Mouse (Mus musculus): ENCODE results near the gene Hist1h1d.

The Hist1h1d gene

DNA sequence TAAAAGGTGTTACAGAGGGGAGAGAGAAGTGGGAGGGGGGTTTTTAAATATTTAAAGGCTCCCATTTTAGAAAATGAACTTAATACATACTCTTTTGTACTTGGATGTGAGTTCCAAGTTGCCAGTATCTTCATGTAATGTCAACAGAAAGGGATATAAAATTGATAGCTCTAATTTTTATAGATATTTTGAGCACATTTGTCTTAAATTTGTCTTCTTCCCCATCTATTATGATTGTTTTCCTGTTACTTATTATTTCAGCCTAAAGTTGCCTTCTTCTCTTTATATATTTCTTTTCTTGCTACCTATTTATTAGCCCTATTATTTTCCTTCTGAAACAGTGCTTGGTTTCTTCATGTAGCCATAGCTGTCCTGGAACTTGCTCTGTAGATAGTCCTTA is at the start of gene Hist1h1d:
Hist1h1d (plus strand) TSS at position 301 of the 400 bp plus-strand sequence.
- DNase-seq (ENCODE audit: low read depth, low spot score): no peak

DNA sequence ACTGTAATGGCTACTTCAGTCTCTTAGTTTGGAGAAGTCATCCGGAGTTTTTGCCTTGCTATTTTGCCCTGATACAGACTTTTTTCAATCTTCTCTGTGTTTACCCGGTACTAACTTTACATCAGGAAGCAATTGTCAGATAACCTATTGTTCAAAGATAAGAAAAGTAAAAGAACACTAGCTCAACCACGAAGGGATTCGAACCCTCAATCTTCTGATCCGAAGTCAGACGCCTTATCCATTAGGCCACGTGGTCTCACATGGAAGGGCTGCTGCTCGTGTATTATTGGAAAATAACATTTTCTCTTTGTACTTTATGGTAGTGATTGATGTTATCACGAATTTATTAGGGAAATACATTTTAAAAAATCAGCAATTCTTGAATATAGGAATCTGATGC is 49.3 kb upstream of the Hist1h1d start:
- DNase-seq (ENCODE audit: low read depth, low spot score): peak; percentile 88

DNA sequence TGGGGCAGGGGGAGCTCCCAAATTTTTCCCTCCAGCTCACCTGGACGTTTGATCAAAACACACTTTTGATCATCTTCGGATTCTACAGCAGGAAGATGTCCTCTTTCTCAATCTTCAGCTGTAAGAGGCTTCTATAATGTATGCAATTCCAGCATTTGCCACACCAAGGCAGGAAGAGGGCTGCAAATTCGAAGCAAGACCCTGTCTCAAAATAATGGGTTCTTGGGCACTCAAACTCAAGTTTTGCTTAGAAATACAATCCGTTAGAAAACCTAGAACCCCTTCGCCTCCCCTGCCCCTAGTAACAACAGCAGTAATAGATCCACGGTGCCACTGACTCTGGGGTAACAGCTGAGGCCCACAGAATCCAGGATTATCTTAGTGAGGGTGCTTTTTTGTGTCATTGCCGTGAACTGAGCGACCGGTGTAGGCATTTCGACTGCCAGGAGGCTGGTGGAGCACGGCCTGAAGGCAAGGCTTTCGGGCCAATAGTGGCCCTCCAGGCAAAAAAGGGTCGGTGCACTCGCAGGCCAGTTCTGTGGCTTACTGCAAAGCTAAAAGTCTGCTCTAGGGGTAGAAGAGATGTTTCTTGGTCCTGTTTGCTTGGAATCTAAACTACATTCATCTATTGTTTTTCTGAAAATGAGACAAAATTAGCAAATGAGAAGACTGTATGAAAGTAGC is 47.3 kb upstream of the Hist1h1d start:
- peak; percentile 76 for DNase-seq (ENCODE audit: low read depth, low spot score)

DNA sequence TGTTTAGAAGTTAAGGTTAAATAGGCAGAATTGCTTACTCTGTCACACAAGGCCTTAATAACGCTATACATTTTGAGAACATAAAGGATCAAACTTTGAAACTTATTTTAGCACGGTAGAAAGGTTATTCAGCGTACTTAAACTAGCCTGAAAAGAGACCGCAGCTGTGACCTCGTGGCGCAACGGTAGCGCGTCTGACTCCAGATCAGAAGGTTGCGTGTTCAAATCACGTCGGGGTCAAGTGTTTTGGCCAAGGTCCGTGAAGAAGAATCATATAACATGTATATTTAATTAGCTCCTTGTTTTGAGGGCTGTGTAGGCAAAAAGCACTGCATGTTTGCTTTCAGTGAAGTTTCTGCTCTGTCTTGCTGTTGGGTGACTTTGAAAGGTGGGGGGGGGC is 46.7 kb upstream of the Hist1h1d start:
- DNase-seq (ENCODE audit: low read depth, low spot score): peak; percentile 83

DNA sequence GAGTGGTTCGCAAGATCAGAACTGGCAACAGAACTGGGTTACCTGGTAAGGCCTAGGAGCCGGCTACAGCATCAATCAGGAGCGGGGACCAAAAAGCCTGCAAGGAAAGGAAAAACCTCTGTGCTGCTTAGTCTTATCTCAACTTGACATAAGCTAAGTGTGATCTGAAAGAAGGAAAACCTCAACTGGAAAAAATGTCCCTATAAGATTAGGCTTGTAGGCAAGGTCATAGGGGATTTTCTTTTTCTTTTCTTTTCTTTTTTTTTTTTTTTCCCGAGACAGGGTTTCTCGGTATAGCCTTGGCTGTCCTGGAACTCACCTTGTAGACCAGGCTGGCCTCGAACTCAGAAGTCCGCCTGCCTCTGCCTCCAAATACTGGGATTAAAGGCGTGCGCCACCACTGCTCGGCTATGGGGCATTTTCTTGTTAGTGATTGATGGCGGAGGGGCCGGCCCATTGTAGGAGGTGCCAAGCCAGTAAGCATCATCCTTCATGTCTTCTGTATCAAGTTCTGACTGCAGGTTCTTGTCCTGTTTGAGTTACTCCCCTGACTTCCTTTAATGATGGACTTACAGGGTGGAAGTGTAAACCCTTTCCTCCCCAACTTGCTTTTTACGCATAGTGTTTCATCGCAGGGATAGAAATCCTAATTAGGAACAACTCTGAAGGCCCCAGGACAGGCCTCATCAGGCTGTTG is 46.1 kb upstream of the Hist1h1d start:
- peak; percentile 96 for DNase-seq (ENCODE audit: low read depth, low spot score)

DNA sequence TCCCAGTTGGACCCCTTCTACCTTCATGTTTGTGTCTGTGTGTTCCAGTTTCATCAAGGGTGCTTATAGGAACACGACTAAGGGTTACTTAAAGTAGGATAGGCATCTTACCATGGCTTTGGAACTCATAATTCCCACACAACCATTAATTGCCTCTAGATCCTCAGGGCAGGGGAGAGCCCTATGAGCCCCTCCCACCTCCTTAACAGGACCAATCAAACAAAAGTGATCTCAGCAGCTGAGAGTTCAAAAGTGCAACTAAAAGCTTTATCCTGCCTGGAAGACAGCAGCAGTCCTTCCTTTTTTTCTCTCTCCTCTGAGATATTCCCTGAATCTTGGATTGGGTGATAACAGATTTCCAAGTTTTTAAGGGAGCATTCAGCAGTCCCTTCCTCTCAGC is 42.9 kb upstream of the Hist1h1d start:
- peak; percentile 74 for DNase-seq (ENCODE audit: low read depth, low spot score)

DNA sequence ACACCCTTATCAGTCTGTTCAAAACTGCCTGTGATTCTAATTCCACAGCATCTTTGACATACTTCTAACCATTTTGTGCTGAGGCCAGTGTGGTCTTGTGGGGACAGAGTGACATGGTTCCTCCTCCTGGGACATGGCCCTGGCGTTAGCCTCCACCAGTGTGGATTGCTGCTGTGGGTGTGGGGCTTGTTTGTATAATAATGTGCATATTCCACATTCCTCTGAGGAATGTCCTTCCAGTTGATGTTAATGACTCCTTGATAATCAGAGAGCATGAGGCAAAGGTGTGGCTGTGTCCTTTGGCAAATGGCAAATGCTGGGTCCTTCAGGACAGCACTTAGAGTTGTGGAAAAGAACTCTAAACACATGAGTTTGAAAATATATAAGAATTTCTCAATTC is 39.5 kb upstream of the Hist1h1d start:
- DNase-seq (ENCODE audit: low read depth, low spot score): peak; percentile 88

DNA sequence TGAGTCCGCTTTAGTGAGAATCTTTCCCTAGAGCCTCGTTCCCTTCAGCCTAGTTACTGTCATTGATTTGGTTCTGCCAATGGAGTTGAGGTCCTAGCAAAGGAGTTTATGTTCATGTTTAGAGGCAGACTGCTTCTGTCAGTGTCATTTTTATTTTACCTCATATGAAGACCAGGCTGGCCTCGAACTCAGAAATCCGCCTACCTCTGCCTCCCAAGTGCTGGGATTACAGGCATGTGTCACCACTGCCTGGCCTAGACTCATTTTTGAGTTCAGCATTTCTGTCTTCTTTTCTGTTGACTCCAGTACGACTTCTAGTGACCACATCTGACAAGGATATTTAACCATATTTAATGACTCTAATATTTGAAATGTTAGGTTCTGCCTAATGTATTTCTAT is 37.8 kb upstream of the Hist1h1d start:
- peak; percentile 80 for DNase-seq (ENCODE audit: low read depth, low spot score)

DNA sequence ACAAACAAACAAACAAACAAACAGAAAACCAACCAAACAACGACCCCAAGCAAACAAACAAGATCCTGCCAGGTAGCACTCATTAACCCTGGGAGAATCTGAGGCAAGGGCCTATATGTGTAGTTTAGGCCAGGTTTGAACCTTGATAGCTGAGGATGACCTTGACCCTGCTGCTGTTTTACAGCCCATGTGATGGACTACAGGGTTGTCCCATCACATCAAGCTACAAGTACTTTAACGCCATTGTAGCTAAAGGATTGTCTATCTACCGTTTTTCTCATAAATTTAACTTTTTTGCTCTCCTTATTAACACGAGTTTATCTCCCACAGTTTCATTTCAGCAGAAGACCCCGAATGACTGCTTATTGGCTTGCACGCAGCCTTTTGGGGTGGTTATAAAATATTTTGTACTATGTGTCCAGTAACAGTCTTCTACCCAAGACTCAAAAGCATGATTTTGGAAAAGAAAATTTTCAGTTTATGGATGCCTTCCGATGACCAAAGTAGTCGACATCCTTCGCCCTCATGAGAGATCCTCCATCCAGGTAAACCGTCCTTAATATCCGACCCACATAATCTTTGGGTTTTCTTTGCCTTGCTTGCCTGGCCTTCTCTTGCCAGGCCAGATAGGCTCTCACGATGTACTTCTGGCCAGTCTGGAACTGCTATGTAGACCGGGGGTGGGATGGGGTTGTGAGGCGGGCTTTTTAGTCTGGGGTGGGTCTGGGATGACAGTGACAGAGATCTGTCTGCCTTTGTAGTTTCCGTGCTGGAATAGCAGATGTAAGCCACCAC is 37.0 kb upstream of the Hist1h1d start:
- DNase-seq (ENCODE audit: low read depth, low spot score): peak; percentile 80

DNA sequence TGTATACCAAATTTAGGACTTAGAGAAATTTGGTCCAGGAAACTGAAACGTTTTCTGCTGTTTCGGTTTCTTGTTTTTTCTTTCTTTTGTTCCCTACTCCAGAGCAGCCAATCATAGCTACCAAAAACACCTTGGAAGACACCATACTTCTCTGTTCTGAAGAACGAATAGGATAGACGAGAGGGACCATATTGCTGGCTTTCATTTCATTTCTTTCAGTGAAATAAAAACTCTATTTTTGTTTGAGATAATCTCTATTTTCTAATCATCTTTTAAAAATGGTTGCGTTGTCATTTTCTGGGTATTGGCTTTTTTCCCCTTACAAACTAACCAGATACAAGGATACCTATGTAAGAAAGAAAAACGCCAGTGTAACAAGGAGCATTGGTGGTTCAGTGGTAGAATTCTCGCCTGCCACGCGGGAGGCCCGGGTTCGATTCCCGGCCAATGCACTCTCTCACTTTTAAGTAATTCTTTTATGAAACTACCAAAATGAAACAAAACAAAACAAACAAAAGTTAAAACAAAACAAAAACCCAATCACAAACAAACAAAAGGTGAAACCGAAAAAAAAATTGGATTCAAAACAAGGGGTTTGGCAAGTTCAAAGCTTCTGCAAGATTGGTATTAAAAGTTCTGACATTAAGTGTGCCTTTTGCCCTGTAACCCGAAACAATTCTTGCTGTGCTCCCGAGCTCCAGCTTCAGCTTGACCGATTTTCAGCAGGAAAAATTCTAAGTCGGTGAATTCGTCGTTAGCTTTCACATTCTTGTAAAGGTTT is 36.0 kb upstream of the Hist1h1d start:
- peak; percentile 78 for DNase-seq (ENCODE audit: low read depth, low spot score)

DNA sequence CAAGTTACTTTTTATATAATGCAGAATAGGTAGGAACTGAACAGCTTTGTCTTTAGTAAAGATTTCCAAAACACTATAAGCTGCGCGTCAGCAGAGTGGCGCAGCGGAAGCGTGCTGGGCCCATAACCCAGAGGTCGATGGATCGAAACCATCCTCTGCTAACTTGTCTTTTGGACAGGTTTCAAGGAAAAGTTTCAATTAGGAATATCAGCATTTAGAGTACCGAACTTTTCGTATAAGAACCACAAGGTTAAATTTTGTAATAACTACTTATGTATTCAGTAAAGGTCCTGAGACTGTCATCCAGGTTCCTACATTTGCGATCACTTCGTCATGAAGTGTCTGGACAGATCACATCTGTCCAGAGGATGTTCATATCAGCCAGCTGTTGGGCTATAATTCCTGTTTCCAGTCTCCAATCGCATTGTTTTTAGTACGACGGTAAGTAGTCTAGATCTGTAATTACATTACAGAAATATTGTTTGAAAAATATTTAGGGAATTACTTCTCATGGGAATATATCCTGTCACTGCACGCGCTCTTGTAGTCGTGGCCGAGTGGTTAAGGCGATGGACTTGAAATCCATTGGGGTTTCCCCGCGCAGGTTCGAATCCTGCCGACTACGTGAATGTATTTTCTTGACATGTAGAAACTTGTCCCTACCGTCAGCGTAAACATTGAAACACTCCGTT is 35.3 kb upstream of the Hist1h1d start:
- DNase-seq (ENCODE audit: low read depth, low spot score): peak; percentile 90

DNA sequence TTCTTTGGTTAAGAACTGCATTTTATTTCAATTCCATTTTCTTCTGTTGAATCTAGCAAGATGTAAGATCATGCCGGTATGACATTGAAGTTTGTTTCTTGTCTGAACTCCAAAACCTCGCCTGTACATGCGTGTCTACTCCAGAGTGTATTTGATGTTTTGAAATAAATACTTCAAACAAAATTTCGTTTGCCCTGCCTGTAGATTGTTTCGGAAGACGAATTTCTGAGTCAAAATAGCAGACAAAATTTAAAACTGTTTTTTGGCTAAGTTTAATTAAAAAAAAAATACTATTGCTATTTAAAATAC is 34.8 kb upstream of the Hist1h1d start:
- no peak for DNase-seq (ENCODE audit: low read depth, low spot score)

DNA sequence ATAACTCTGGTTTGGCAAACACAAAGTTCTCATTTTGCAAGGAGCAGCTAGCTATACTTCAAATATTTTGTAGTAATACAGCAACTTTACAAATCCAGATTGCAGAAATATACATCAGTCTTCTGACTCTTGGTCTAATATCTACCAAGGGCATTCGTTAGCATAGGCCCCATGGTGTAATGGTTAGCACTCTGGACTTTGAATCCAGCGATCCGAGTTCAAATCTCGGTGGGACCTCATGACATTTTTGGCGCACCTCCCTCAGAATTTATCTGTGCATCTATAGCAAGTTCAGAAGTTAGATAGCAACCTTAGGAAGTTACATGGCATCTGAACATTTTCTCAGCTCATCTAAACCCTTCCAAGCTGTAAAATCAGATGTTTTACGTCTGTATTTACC is 34.2 kb upstream of the Hist1h1d start:
- DNase-seq (ENCODE audit: low read depth, low spot score): peak; percentile 88

DNA sequence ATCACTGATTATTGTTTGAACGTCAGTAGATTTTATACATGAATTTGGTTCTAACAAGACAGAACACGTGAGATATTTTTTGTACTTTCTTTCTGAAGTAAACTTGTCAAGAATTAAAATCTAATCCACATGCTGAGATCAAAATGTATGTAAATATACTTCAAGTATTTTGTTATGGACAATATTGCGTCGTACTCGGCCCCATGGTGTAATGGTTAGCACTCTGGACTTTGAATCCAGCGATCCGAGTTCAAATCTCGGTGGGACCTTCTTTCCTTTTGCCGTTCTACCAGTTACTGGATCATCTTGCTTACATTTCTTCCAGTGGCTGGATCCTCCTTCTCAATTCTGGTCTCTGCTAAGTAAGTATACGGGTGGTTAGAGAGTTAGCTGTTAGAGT is 33.6 kb upstream of the Hist1h1d start:
- DNase-seq (ENCODE audit: low read depth, low spot score): peak; percentile 91

DNA sequence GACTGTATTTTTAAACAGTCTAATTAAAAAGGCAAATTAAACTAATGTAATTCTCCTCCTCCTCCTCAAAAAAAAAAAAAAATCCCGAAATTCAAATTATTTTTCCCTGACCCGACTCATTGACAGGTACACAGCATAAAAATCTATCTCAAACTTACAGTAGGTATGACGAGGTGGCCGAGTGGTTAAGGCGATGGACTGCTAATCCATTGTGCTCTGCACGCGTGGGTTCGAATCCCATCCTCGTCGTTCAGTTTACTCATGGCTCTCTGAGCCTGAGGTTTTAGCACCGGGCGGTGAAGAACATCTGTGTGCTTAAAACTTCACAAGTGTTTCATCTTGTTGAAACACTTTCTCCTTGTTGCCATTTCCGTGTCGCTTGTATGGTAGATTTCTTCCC is 31.4 kb upstream of the Hist1h1d start:
- peak; percentile 91 for DNase-seq (ENCODE audit: low read depth, low spot score)

DNA sequence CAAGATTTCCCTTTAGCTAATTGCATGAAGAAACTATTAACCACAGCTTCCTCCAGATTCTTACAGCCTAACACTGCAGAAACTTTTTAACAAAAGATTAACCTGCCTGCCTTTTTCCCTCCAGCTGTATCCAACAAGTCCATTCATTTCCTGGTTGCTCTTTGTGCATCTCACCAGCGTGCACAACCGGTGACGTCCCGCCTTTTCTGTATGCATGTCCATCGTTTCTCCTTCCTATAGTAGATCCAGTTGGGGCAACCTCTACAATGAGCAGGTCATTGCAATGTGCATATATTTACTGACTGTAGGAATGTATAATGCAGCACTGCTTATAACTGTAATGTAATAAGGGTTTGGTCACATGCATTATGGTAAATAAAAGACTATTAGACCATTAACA is 29.1 kb upstream of the Hist1h1d start:
- DNase-seq (ENCODE audit: low read depth, low spot score): no peak

DNA sequence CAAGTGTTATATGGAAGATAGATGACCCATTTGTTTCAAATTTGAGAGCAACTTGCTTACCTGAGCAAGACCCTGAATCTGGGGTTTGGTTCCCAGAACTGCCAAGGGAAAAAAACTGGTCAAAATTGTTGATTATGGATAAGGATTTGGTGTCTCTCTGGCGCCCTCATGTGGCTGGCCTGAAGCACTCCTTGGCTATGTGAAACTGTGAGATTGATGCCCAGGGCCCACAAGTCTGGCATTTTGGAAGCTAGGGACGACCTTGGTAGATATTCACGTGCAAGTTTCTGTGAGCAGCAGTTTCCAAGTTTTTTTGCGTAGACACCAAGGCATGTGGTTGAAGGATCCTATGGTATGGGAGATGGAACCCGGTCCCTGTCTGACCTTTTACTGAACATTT is 28.4 kb upstream of the Hist1h1d start:
- DNase-seq (ENCODE audit: low read depth, low spot score): peak; percentile 91

DNA sequence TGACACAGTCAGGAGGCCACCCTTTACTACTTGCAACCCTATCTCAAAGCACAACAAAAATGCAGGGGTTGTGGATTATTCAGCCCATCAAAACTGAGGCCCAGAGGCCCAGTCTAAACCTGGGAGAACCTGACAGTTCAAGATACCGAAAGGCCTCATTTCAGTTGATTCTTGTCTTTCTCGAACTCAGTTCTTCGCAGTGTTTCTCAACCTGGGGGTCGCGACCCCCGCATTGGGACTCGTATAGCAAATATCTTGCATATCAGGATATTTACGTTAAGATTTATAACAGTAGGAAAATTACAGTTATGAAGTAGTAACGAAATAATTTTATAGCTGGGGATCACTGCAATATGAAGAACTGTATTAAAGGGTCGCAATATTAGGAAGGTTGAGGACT is 27.2 kb upstream of the Hist1h1d start:
- peak; percentile 72 for DNase-seq (ENCODE audit: low read depth, low spot score)

DNA sequence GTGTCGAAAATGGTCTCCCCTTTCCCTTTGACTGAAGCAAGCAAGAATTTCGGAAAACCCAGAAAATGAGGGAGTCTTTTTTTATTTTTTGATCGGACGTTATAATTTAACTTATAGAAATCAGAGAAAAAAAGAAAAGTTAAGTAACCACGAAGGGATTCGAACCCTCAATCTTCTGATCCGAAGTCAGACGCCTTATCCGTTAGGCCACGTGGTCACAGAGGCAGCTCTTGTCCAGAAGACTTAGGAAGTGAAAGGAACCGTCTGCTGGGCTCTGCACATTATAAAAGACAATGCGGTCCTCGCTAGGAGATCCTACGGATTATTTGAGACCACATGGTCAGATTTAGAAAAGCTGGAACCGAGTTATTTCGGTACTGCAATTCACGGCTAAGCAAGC is 26.8 kb upstream of the Hist1h1d start:
- peak; percentile 91 for DNase-seq (ENCODE audit: low read depth, low spot score)

DNA sequence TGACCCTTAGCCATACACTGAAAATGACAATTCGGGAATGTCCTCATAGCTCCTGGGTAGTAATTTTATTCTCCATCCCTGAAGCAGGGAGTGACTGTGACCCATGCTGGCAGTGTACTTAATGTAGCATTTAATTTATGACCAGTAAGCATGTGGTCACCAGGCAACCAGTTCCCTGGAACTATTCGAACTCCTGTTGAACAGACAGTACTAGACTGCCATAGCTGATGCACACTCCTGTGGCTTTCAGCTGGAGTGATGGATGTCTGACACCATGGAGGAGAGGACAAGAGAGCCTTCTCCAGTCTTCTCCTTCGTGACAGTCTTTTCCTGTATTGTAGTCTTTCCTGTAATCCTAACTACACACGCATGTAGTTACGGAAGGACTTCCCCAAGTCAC is 24.1 kb upstream of the Hist1h1d start:
- no peak for DNase-seq (ENCODE audit: low read depth, low spot score)

DNA sequence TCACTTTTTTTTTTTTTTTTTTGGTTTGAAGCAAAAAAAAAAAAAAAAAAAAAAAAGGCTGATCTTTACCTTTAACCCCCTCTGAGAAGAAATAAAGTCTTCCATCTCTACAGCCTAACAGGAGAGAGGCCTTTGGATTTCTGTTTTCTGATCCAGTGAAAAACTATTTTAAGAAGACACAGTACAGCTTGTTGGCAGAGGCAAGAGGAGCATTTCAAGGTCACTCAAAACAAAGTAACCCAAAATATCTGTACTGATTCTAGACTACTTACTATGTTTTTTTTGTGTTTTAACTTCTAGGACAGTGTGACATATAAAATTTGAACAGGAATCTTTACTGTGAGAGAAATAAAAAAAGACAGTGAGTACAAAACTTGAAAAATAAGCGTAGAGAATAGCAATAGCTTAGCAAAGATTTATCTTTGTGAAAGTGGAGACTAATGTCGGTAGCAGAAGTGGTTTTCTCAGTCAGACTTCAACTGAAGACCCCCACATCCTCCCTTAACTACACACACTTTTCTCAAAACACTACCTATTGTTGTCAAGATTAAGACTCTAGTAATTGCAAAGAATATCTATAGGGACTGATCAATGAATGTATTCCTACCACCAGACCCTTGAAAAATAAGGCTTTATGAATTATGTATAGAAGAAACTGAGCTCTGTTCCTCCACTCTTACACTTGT is 23.4 kb upstream of the Hist1h1d start:
- DNase-seq (ENCODE audit: low read depth, low spot score): no peak
